Mouse (Mus musculus) intestine, embryonic 16.5 days (tissue): ENCODE data around the gene Ccdc172. TPM values are rescaled to one million over a fixed set of nuclear protein-coding genes. Genes with fewer than 3 reads are reported as not detected.

ENCODE experiments used
- ATAC-seq: fragments of 200-750 bp; cut with Nextera tagmentation; 2 replicates; pipeline ENCODE4 v1.8.0; 2017; ENCODE audit warnings: moderate TSS enrichment, moderate library complexity
- H3K27ac ChIP-seq: fragments of 300-500 bp; sonication (generic); 2 replicates; pipeline ENCODE4 v1.5.1; 2014; ENCODE audit warnings: mild to moderate bottlenecking, low read length
- H3K27me3 ChIP-seq: fragments of 300-500 bp; sonication (generic); replicated peaks from 2 replicates; pipeline ENCODE4 v1.6.1; 2014; ENCODE audit warnings: low read length, control low read depth, mixed read lengths; ENCODE audit not compliant: control insufficient read depth, insufficient read depth
- H3K36me3 ChIP-seq: fragments of 300-500 bp; sonication (generic); 2 replicates; pipeline ENCODE4 v1.6.1; 2014; ENCODE audit warnings: low read length, control low read depth; ENCODE audit not compliant: control insufficient read depth, insufficient read depth
- H3K4me1 ChIP-seq: fragments of 300-500 bp; sonication (generic); 2 replicates; pipeline ENCODE4 v1.6.1; 2014; ENCODE audit warnings: low read length, control low read depth, mixed read lengths; ENCODE audit not compliant: control insufficient read depth, insufficient read depth
- H3K4me2 ChIP-seq: fragments of 300-500 bp; sonication (generic); 2 replicates; pipeline ENCODE4 v1.6.1; 2014; ENCODE audit warnings: low read depth, low read length, control low read depth
- H3K4me3 ChIP-seq: fragments of 300-500 bp; sonication (generic); 2 replicates; pipeline ENCODE4 v1.5.1; 2014; ENCODE audit warnings: mild to moderate bottlenecking, low read length
- H3K9ac ChIP-seq: fragments of 300-500 bp; sonication (generic); 2 replicates; pipeline ENCODE4 v1.6.1; 2014; ENCODE audit warnings: low read depth, low read length
- H3K9me3 ChIP-seq: fragments of 300-500 bp; sonication (generic); 2 replicates; pipeline ENCODE4 v1.6.1; 2016; ENCODE audit warnings: low read length, control low read depth; ENCODE audit not compliant: control insufficient read depth
- whole genome bisulfite sequencing: fragments of 180-500 bp; shearing (Covaris S2); extraction: QIAGEN DNeasy Blood & Tissue Kit; methylation state at CpG from one replicate; pipeline ENCODE4 v1.1.7; 2014; 5-methylcytosine and 5-hydroxymethylcytosine counted together
- polyA plus RNA-seq: library from polyadenylated mRNA; unstranded; fragments of >200 nt; fragmentation: Nextera tagmentation; extraction: Ambion mirVana; gene quantifications from 2 replicates; pipeline ENCODE4 v1.2.1, GENCODE M21; 2015

Ccdc172 gene
- polyA plus RNA-seq, 1 experiment from 2014 or later = not detected

DNA sequence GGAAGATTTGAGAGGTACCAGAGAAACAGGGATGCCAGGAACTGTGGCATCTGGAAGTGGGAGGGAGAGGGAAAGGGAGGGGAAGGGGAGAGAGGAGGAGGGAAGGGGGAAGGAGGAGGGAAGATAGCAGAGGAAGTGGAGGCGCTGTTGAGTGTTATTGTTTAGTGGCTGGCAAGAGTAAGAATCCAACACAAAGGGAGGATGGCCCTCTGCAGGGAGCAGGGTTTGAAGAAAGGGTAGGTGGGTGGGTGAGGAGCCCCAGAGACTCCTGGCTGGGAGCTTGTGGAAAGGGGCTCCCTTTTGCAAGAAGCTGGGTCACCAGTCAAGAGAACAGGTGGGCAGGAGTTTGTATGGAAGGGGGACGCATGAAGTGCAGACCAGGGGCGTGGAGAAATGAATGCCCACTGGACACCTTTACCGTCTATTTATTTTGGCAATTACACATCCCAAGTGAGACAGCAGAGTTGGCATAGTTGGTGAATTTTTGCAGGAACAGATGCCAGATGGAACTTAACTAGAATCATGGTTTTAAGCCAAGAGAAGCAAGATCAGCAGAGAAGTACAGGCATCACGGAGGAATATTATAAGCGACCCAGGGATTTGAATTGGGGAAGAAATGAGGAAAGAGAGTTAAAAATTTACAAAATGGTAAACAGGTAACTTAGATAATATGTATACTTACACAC, 78.6 kb downstream of the Ccdc172 start:
- no peak overlapping the region for H3K9ac ChIP-seq
- H3K9me3 ChIP-seq = no peaks in the 10 kb centered on the region
- no peak overlapping the region for H3K4me3 ChIP-seq
- no peaks in the 10 kb centered on the region for H3K4me1 ChIP-seq
- H3K27ac ChIP-seq = no peak overlapping the region
- H3K4me2 ChIP-seq = no peak overlapping the region
- no peaks in the 10 kb centered on the region for H3K36me3 ChIP-seq
- H3K27me3 ChIP-seq = no peaks in the 10 kb centered on the region
- WGBS = 77% methylated on average over 6 of the region's 6 CpGs
- ATAC-seq = no peak

- Histone ChIP-seq H3K9me3 (0 out of 2 replicates have a peak, but pooled peaks cover 3% of the 10 kb centered on the region), H3K4me1 (no peaks in the 10 kb centered on the region), H3K4me3 (no peak overlapping the region), H3K4me2 (no peak overlapping the region), H3K9ac (no peak overlapping the region), H3K36me3 (no peaks in the 10 kb centered on the region), H3K27me3 (no peaks in the 10 kb centered on the region), H3K27ac (no peak overlapping the region)
- WGBS = 90% methylated on average over 5 of the region's 5 CpGs
- no peak for ATAC-seq
These were observed 88.6 kb downstream of the Ccdc172 start for GRCm38 (mm10) chr19:58600381-58600780.

Other genes starting within 250 kb of the Ccdc172 start
- gene Gfra1, start 56.1 kb upstream of the Ccdc172 start, polyA plus RNA-seq = 12.9 and 13.3 TPM in 2 replicates
- 0.36 and 0.37 TPM in 2 replicates for gene Pnlip, start 140.5 kb downstream of the Ccdc172 start, polyA plus RNA-seq
- gene Pnliprp1, start 216.9 kb downstream of the Ccdc172 start, polyA plus RNA-seq = 2,358 and 2,787 TPM in 2 replicates
- gene Pnliprp2, start 247.7 kb downstream of the Ccdc172 start, polyA plus RNA-seq = 13.6 and 25.5 TPM in 2 replicates